Comparison of ENCODE assay signal across 12 mouse cellular contexts in the genomic region with DNA sequence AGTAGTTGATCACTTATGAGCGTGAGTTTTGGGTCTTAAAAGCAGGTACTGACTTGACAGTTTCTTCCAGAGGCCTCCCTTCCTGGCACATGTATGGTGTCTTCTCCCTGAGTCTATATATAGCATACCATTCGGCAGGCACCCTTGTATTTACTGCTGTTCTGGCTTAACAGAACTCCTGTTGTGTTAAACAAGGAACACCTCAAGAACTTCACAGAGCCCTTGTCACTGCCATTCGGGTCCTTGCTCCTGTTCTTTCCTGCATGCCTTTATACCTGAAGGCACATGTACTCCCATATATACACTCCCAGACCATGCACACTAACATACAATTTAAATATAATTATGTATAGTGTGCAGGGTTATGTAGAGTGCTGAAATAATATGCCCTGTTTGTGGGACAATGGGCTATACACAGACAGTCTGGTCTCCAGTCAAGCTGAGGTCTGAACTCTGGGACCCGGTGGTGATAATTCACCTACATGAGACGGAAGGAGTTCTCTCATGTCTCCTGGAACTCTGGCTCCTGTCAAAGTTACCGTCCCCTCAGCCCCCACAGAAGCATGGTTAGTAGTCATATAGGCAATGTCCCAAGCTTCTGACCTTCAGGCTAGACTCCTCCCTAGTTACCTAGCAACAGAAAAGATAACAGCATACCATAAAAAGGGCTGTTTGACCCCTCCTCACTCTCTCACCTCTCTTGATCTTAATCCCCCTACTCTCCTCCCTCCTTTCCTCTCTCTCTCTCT. TPM values are rescaled to one million over a fixed set of nuclear protein-coding genes. Genes with fewer than 3 reads are reported as not detected.
"Had no signal": no experiment of that assay in that cellular context is flagged by ENCODE, and none has a peak within 500 bp of the region (broad histone marks: within the 10 kb centered on the region; RNA-seq: fewer than 3 reads in every experiment).

No protein-coding gene starts in this region.

RNA-seq across cellular contexts. Expression of gene Zfp978, which starts 37.0 kb away (rescaled TPM):
- polyA plus RNA-seq: liver, postnatal 0 days; lung, adult 2 months; lung, postnatal 0 days; macrophage; midbrain, embryonic 15.5 days; midbrain, postnatal 0 days; neural tube, embryonic 12.5 days; neural tube, embryonic 14.5 days; small intestine, adult 2 months; stomach, embryonic 15.5 days; stomach, postnatal 0 days; urinary bladder, adult 2 months had no signal
